Mouse (Mus musculus) T-cell, adult 2 months (primary cell): ENCODE results near the gene Frmd4a.

Experiments used
- DNase-seq: peaks from one replicate; pipeline ENCODE4 v3.0.0; 2022; ENCODE audit warnings: low spot score

Gene Frmd4a

DNA sequence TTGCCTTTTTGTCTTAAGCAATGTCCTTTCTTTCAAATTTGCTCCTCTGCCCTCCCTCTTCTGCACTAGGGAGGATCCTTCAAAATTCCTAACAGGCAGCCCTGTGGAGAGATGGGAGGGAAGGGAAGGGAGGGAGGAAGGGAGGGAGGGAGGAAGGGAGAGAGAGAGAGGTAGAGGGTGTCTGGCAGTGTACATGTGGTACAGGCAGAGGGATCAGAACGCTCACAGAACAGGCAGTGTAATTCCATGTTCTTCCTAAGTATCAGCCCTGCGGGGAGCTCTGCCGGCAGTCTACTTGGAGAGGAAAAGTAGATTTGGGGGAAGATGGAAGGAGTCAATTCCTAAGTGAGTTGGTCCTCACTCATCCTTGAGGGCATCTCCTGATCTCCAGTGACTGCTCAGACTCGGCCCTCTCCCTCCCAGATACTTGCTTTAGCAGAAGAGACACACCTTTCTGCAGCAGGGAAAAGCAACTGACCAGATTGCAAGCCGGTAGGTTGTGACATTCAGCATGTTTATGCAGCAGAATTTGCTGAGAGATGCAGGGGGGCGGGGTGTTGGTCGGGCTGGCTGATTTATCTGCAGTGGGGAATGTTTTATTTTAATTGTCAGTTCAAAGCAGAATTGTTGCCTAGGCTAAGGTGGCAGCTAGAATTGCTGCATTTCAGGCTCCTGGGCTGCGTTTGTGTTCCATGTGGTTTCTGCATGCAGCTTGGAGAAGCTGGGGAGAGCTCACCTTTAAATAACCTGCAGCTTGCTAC is at the start of gene Frmd4a:
Frmd4a (plus strand) TSS at position 190 of the 761 bp plus-strand sequence.
- no peak for DNase-seq

DNA sequence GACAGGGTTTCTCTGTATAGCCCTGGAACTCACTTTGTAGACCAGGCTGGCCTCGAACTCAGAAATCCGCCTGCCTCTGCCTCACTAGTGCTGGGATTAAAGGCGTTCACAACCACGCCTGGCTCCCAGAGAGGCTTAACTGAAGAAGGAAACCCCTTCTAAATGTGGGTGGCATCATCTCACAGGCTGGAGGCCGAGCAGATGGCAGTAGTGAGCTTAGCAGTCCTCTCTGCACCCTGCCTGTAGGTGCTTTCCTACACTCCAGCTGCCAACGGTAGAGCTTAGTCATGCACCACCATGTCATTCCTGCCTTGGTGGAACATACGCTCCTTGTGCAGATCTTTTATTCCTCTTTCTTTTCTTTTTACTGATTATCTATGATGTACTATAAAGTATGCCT is 28.6 kb upstream of the Frmd4a start:
- no peak for DNase-seq

DNA sequence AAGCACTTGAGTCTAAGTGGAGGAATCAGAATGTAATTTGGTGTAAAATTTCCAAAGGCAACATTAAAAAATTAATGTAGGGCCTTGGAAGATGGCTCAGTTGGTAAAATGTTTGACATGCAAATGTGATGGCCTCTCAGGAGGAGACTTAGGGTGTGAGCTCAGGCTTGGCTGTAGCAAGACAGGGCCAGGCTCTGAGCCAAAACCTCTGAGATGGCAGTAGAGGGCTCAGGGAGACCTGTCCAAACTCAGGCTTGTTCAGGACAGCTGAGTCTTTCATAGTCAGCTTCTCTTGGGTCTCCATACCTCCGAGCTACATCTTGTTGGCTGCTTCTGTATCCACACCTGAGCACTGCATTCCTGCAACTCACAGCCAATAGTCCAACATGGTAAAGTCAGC is 27.1 kb upstream of the Frmd4a start:
- no peak for DNase-seq

DNA sequence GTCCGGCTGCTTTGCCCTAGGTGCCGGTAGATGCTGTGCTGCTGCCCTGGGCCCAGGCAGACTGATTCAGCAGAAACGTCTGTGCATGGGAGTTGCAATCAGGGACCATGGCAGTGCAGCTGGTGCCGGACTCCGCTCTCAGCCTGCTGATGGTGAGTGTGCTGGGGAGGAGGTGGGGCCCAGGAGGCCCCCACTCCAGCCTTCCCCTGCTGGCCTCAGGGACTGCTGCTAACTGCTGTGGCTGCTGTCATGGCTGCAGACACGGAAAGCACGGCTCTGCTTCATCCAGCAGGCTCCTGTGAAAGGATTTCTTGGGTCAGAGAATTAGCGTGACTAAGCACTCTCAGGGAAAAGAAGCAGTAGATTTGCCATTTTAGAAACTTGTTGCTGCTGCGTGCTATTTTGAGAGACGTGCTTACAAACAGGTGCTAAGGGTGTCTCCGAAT is 937 bp downstream of the Frmd4a start:
- peak; percentile 0 for DNase-seq

DNA sequence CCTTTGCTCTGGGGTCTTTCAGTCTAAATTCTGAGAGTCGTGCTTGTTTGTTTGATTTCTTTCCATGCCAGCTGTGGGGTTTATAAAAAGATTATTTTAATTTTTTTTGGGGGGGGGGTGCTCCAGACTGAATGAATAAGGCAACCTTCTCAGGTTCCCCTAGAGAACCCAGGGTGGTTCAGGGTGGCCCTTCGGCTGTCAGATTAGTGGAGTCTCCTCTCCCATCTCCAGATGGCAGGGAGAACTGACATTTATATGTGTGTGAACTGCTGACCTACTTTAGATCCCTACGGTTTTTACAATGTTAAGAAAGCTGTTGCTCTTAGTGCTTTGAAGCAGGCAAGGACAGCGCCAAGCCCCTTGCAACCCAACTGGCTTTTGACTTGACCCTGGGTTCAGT is 1.4 kb downstream of the Frmd4a start:
- no peak for DNase-seq

DNA sequence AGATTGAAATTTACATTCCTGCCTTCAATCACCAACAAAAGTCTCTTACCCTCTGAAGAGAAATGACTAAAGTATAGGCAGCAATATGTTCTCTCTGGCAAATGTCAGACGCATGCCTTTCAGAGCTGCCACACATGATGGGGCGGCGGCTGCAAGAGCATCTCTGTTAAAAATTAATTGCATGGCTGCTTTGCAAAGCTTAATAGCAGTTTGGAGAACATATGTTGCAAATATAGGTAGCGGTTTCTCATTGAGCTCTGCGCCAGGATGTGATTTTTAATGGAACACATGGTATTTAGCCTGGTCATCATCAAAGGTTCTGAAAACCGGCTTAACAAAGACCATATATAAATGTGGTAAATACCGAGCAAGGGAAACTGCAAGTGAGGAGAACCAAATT is 7.4 kb downstream of the Frmd4a start:
- DNase-seq = no peak

DNA sequence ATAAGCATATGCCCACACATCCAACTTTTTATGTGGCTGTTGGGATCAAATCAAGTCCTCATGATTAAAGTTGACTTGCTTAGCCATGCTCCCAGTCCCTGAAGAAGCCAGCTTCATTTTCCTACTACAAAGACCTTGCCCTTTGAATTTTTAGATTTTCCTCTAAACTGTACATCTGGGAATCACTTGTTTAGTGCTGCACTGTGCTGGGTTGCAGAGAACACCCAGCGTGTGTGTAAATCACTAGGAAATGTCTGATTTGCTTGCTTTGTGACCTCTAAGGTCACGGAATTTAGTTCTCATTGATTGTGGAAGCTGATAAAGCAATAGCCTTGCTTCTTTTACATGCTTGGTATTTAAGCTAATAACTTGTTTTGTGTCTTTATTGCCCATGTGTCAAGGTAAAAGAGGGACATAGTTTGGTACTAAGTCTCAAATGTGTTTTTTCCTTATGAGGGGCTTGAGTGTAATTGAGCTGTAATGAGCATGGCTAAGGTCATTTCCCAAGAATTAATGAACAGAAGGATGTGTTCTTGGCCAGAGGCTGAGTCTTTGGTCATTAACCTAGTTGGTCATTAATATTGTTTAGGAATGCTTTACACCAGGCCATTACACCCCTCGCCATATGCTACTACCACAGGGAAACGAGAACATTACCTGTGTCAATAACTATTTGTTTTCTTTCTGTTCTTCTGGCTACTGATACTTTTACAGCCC is 11.7 kb downstream of the Frmd4a start:
- DNase-seq = no peak

DNA sequence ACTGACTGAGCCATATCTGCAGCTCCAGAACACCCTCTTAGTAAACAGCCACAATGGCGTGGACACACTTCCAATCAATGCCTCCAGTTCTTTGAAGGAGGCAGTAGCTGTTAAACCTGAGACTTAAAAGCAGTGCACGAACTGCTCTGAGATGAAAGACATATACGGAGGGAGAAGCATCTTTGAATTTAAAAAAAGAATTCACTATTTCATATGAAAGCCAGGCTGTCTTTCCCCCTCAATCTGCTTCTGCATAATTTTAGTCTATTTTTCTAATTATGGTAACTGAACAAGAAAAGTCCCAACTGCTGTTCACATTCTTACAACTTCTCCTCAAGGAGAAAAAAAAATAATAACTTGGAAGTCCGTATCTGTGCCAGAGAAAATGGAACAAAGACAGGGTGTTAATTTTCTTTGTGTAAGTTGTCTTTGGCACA is 18.7 kb downstream of the Frmd4a start:
- DNase-seq = no peak

DNA sequence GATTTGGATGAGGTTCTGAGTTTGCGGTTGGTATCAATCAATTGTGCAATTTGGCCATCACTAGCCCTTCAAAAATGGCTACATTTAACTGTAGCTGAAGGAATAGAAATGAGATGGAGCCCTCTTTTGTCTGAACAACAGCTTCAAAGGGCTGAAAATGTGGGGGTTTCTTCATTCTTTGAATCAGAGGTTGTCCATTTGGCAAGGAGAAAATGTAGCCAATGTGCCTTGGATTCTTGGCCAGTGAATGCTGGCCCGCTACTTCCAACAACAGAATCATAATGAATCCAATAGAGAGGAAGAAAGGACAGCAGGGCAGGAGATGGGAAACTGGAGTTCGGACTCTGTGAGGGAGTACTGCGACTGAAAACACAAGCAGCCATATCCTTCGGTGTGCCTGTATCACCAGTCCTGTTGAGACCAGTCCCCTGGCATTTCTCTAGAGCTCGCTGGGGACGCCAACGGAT is 19.2 kb downstream of the Frmd4a start:
- no peak for DNase-seq

DNA sequence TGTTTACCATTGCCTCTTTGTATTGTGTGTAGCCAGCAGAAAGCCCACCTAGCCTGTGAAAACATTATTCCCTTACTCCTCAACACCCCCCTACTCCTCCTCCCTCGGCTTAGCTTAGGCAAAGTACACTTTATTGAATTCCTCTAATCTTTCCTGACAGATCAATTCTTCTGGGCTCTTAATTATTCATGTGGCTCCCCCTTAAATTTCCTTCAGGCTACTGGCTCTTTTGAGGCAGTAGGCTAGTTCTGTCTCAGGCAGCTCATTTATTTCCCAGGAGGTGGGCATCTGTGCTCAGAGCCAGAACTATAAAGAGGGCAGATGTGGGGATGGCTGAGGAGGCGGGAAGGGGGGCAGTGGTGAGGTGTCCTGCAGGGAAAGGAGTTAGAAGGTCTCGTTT is 24.5 kb downstream of the Frmd4a start:
- no peak for DNase-seq

DNA sequence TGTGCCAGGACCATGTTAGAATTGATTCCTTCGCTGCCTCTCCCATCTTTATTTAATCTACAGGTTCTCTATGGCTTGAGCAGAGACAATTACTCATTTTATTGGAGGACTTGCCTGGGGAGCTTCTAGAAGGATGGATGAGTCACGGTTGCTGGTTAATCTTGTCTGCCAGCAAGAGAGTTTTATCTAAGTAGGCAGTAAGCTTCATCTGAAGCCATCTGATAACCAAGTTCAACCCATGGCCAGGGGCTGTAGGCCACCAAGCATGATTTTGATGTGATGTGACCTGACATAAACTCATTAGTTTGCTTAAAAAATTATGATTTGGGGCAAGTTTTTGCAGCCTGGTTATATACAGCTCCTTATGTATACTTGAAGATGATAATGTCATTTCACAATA is 38.0 kb downstream of the Frmd4a start:
- DNase-seq = no peak

DNA sequence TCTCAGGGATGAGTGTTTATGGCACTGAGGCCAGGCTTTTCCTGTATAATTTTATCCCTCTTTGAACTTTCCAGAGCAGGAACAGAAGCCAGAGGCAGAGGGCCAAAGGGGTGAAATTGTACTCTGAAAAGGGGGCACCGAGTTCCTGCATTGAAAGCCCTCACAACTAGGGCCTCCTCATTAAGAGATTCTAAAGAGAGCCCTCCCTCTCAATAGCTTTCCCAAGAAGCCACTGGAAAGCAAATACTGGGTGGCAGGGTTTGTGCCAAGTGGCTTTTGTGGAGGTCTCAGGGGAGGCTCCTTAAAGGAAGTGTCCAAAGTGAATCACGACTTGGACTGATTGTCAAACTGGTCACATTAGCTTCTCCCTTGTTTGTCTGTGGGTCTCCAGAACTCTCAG is 43.2 kb downstream of the Frmd4a start:
- no peak for DNase-seq

DNA sequence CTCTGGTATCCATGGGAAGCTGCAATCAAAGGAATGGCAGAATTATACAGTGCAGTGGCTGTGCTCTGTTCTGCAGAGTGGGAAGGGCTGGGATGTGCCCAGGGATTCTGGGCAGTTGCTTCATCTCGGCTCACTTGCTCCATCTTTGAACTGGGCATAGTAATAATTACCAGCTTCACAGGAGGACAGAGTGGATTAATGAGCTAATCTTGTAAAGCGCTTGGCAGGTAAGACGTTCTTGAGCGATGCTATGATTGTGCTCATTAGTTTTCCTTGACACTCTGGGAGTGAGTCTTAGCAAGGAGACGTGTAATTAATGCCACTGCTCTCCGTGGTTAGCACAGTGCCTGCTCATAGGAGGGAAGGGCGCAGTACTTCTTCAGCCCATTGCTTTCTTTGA is 54.3 kb downstream of the Frmd4a start:
- no peak for DNase-seq

DNA sequence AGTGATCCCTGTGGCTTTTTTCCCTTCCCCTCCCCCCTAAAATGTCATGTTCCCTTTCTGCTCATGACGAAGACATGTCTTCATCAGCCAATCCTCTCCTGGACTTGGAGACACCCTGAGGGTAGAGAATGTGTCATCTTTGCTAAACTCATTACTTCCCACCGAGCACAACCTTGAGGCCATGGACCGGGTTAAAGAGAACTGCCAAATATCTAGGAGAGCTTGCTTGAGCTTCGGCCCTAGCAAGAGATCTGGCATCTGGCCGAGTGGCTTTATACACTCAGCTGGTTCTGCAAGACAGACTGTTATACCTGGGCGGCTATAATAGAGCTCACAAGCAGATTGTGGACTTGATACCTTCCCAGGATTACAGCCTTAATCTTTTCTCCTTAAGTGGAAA is 66.4 kb downstream of the Frmd4a start:
- no peak for DNase-seq

DNA sequence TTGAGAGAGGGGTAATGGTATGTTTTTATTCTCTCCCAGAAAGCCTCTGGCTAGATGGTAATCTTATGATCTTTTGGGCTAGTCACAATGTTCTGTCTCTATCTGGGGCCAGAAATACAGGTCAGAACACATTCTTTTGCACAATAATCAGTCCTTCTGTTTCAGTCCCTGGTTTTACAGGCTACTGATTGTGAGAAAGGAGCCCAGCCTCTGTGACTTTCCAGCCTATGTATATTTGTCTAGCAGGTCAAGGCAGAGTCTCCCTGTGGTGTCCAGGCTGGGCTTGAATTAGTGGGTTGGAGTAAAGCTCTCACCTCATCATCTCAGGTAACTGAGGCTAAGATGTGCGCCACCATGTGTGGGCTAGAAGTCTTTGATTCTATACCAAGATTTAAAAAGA is 80.1 kb downstream of the Frmd4a start:
- no peak for DNase-seq

DNA sequence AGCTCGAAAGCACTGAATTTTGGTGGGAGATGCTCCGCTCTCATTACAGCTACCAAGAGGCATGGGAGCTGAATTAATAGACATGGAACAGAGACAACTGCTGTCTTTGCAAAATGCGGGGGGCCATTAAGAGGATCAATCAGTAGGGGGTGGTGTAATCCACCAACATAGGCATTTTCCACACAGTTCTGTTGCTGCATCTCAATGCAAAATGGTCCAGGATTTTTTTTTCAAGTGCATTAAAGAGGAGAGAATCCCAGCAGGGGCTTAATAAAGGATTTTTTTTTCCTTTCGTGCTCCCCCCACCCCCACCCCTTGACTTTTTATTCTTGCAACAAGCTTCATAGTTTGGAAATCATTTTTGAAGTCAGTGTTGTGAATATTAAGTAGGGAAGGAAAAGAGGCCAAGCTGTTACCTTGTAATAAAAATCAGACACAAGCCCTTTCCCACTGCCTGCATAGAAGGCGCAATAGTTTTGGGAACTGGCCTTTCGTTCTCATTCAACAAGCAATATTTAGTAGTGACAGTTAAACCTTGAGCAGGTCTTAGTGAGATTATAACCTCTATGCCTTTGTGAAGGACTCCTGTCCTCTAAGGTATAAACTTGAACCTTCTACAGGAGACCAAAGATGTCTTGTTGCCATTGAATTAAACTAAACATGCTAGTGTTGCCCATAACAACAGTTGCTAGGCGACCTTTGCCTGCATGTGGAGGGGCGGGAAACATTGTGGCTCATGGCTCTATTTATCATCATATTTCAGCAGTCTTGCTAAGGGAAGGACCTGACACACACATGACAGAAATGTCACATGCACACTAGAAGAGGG is 81.6 kb downstream of the Frmd4a start:
- no peak for DNase-seq

DNA sequence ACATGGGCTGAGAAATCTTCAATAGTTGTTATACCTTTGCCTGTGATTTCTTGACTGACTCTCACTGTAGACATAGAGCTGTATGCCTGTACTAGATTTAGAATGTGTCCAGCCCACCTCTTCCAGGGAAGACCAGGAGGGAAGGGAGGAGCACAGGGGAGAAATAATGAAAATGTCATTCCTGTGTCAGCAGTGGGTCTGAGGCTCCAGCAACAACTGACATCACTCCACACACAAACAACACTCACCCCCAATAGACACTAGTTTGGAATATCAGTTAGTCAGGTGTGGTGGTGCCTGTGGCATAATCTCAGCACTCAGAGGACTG is 82.2 kb downstream of the Frmd4a start:
- no peak for DNase-seq

DNA sequence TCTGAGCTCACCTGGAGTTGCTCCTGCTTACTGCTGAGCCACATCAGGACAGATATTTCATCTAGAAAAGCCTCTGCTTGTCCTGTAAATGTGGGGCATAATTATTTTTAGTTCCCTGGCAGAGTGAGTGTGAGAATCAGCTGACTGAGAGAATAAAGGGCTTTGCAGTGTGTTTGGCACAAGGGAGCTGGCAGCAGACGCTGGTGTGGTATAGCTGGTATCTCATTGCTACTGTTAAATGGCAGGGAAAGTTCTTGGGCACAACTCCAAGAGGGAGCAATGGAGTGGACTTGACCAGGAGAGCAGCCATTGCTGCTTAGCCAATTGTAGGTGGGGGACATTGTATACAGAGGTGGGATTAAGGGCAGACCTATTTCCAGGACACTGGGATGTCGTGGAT is 83.9 kb downstream of the Frmd4a start:
- DNase-seq = no peak

DNA sequence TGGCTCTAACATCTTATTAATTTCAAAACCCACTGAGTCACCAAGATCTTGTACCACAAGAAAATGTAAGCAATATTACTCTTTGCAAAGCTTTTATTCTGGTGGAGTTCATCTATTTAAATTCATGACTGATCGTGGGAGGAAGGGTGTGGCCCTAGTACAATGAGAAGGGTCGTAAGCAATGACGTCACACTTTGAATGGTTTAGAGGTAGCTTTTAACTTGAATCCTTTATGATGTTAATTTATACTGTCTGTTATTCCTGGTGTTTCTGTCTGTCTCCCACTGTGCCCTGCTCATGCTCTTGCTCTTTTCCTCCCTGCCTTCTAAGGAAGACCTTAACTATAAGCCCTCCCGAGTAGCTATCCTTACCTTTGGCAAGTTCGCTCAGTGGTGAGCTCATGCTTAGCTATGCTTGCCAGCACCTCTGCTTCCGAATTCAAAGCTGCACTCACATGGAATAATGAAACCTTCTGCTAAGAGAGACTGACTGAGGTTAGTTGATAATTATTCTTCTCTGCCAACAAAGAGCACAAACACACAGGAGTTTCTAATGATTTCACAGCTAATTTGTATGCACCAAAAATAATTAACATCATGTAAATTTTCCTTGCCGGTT is 95.9 kb downstream of the Frmd4a start:
- DNase-seq = no peak

DNA sequence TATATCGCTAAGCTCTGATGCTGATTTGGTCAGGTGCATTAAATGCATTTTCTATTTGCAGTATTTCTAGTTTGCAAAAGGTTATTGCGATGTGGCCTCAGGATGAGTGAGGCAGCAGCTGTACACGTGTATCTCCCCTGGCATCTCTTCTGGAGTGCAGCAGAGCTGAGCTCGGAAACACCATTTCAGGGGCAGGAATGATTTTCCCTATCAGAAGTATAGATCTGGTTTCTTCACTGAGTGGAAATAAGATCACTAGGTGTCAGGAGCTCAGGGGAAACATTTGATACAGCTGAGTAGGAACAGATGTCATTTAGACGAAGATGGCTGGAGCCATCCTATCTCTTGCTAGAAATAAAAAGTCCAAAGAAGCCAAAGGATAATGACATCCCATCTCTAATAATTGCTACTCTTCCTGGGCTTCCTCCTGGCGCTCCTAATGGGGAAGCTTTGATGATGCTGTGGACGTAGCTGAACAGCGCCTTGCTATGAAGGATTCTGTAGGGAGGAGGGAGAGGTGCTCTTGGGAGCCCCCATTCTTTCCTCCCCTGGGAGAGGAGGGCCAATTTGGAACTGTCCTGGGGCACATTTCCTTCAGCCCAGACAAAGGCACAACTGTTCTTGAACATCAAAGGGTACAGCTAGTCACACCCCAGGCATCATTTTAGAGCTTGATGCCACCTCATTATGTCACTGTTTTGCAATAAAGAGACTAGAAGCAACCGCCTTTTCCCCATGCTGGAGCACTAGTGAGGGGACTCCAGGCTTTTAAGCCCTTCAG is 102.4 kb downstream of the Frmd4a start:
- no peak for DNase-seq

DNA sequence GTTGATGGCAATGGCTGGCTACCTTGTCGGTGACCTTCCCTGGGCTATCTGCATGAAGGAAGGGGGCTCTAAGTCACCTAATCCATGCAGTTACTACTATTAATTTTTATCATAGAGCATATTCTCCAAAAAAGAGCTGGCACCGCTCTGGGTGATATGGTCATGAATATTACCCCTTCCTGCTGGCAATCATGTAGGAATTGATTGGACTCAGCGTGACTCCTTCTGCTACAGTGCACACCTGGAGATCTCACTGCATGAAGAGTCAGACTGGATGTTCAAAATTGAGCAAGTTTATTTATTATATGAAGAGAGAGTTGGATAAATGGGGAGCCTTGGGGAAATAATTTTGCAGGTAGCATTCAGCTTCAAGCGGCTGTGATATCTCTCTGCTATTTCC is 113.7 kb downstream of the Frmd4a start:
- no peak for DNase-seq

DNA sequence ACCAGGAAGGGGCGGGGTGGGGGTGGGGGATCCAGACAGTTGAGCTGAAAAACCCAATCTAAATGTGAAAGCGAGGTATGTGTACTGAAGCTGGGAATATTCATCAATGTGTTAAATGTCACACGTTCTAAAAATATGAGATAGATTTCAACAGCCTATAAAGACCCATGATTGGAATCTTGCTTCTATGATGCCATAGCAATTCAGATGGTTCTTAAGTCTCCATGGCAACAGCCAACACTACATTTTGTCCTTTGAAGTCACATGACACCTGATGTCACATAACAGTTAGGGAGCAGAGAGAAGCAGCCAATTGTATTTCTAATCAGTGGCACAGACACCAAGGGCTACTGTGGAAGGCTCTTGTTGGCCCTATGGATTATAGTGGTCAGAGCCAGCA is 120.0 kb downstream of the Frmd4a start:
- DNase-seq = no peak
